Mouse (Mus musculus) T-helper 2 cell (primary cell): ENCODE measurements around the gene Fra10ac1.

Source experiments
- in situ Hi-C: fragments of 300-600 bp; cut with MboI, MseI; formaldehyde crosslinking; loops from one replicate; pipeline ENCODE4 v1.15.1; 2025; ENCODE audit warnings: high pct_unique_total_duplicates

Fra10ac1 gene

GRCm38 (mm10) chr19:38232516-38232915 lies 8.6 kb upstream of the Fra10ac1 start:
- in situ Hi-C loops = loop anchor here (5.0 kb wide), 1 partner anchor 195 kb away; no protein-coding TSS in a partner anchor

GRCm38 (mm10) chr19:38232087-38232486 lies 8.1 kb upstream of the Fra10ac1 start:
- in situ Hi-C loops = loop anchor here (5.0 kb wide), 1 partner anchor 195 kb away; no protein-coding TSS in a partner anchor

- in situ Hi-C loops = no loop called here
Observed at GRCm38 (mm10) chr19:38228699-38229098, 4.7 kb upstream of the Fra10ac1 start.

GRCm38 (mm10) chr19:38224685-38225060 lies 717 bp upstream of the Fra10ac1 start:
- in situ Hi-C loops = no loop called here

GRCm38 (mm10) chr19:38223356-38223904 lies 526 bp downstream of the Fra10ac1 start:
- in situ Hi-C loops = no loop called here

GRCm38 (mm10) chr19:38217696-38218095 lies 6.3 kb downstream of the Fra10ac1 start:
- in situ Hi-C loops = loop anchor here (10.0 kb wide), 1 partner anchor 253 kb away; no protein-coding TSS in a partner anchor

GRCm38 (mm10) chr19:38206669-38207068 lies 17.3 kb downstream of the Fra10ac1 start:
- in situ Hi-C loops = no loop called here

GRCm38 (mm10) chr19:38198731-38199130 lies 25.2 kb downstream of the Fra10ac1 start:
- in situ Hi-C loops = no loop called here

- in situ Hi-C loops = no loop called here
Observed at GRCm38 (mm10) chr19:38195245-38195644, 28.7 kb downstream of the Fra10ac1 start.

GRCm38 (mm10) chr19:38191446-38191845 lies 32.5 kb downstream of the Fra10ac1 start:
- in situ Hi-C loops = no loop called here

GRCm38 (mm10) chr19:38190606-38191005 lies 33.4 kb downstream of the Fra10ac1 start:
- in situ Hi-C loops = no loop called here

- in situ Hi-C loops = no loop called here
Observed at GRCm38 (mm10) chr19:38187345-38187680, 36.6 kb downstream of the Fra10ac1 start.

- in situ Hi-C loops = no loop called here
Observed at GRCm38 (mm10) chr19:38186631-38187344, 37.2 kb downstream of the Fra10ac1 start.

GRCm38 (mm10) chr19:38179675-38180074 lies 44.3 kb downstream of the Fra10ac1 start:
- in situ Hi-C loops = no loop called here

- in situ Hi-C loops = no loop called here
Observed at GRCm38 (mm10) chr19:38164633-38165032, 59.3 kb downstream of the Fra10ac1 start.

- in situ Hi-C loops = no loop called here
Observed at GRCm38 (mm10) chr19:38161648-38162354, 62.2 kb downstream of the Fra10ac1 start.

- in situ Hi-C loops = no loop called here
Observed at GRCm38 (mm10) chr19:38156243-38156642, 67.7 kb downstream of the Fra10ac1 start.

- in situ Hi-C loops = no loop called here
Observed at GRCm38 (mm10) chr19:38143540-38144271, 80.2 kb downstream of the Fra10ac1 start.
